Mouse (Mus musculus) MEL (cell line): ENCODE results near the gene Gpr89.

Source experiments
- BHLHE40 ChIP-seq: IDR thresholded peaks from 2 replicates; pipeline ENCODE4 v1.6.1; 2012; ENCODE audit warnings: low read depth, mild to moderate bottlenecking, inconsistent platforms, low read length, improper control_type of control experiment, borderline replicate concordance
- CHD2 ChIP-seq: IDR thresholded peaks from 2 replicates; pipeline ENCODE4 v1.6.1; 2011; ENCODE audit warnings: low read length, improper control_type of control experiment
- CTCF ChIP-seq, 3 experiments: IDR thresholded peaks in 2 of 3; conservative IDR thresholded peaks in 1 of 3; 2 replicates each; pipeline ENCODE4 v1.5.1; 2011 to 2012; ENCODE audit warnings: low read length in 3 of 3, low read depth in 2 of 3, mild to moderate bottlenecking in 2 of 3, improper control_type of control experiment in 1 of 3, inconsistent platforms in 1 of 3, mixed read lengths in 1 of 3, moderate library complexity in 1 of 3; ENCODE audit not compliant: control insufficient read depth in 1 of 3, insufficient read depth in 1 of 3, poor library complexity in 1 of 3, severe bottlenecking in 1 of 3
- E2F4 ChIP-seq: IDR thresholded peaks from 2 replicates; pipeline ENCODE4 v1.6.1; 2011; ENCODE audit warnings: low read depth, low read length, improper control_type of control experiment, borderline replicate concordance
- EP300 ChIP-seq, 2 experiments: IDR thresholded peaks; 2 replicates each; pipeline ENCODE4 v1.6.1; 2011; ENCODE audit warnings: improper control_type of control experiment in 2 of 2, low read length in 2 of 2, low read depth in 1 of 2, mild to moderate bottlenecking in 1 of 2
- HCFC1 ChIP-seq: IDR thresholded peaks from 2 replicates; pipeline ENCODE4 v1.6.1; 2012; ENCODE audit warnings: low read depth, mild to moderate bottlenecking, inconsistent platforms, low read length, improper control_type of control experiment, moderate library complexity
- MAFK ChIP-seq: IDR thresholded peaks from 2 replicates; pipeline ENCODE4 v1.6.1; 2011; ENCODE audit warnings: low read depth, mild to moderate bottlenecking, low read length, improper control_type of control experiment, borderline replicate concordance
- MAX ChIP-seq: IDR thresholded peaks from 2 replicates; pipeline ENCODE4 v1.6.1; 2011; ENCODE audit warnings: low read length, improper control_type of control experiment
- MEF2A ChIP-seq: IDR thresholded peaks from 2 replicates; pipeline ENCODE4 v1.6.1; 2014; ENCODE audit warnings: low read depth, mild to moderate bottlenecking, inconsistent platforms, low read length, improper control_type of control experiment; ENCODE audit not compliant: poor library complexity, insufficient replicate concordance, severe bottlenecking; ENCODE audit errors: extremely low read depth
- MXI1 ChIP-seq: IDR thresholded peaks from 2 replicates; pipeline ENCODE4 v1.6.1; 2011; ENCODE audit warnings: mild to moderate bottlenecking, low read depth, low read length, improper control_type of control experiment
- POLR2A ChIP-seq, 2 experiments: IDR thresholded peaks; 2 replicates each; pipeline ENCODE4 v1.6.1; 2011 to 2012; ENCODE audit warnings: low read length in 2 of 2, mild to moderate bottlenecking in 2 of 2, control low read depth in 1 of 2, improper control_type of control experiment in 1 of 2, low read depth in 1 of 2, moderate library complexity in 1 of 2; ENCODE audit not compliant: control insufficient read depth in 1 of 2, insufficient read depth in 1 of 2, poor library complexity in 1 of 2
- POLR2AphosphoS2 ChIP-seq: IDR thresholded peaks from 2 replicates; pipeline ENCODE4 v1.6.1; 2011; ENCODE audit warnings: low read length, improper control_type of control experiment
- POLR2AphosphoS5 ChIP-seq: IDR thresholded peaks from 2 replicates; pipeline ENCODE4 v1.6.1; 2012; ENCODE audit warnings: low read depth, borderline replicate concordance, mild to moderate bottlenecking, inconsistent platforms, low read length, moderate library complexity, mixed read lengths
- ZC3H11A ChIP-seq: IDR thresholded peaks from 2 replicates; pipeline ENCODE4 v1.6.1; 2012; ENCODE audit warnings: low read depth, mild to moderate bottlenecking, inconsistent platforms, low read length, improper control_type of control experiment

DNA sequence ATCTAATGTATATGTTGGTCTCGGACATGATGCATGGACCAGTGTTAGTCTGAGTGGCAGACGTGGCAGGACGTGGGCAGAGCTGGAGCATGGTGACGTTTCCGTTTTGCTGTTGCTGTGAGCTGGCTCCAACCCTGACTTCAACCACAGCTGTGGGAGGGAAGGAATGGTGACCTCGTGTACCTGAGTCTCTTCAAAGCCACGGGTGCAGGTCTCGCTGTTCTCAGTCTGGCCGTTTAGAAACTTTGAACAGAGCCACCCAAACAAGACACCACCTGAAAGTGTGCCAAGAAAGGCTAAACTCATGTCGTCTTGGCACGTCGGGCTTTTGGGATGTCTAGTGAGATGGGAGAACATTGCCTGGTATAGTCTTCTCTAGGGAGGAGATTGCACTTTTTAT, 58.2 kb downstream of the Gpr89 start:
- TF ChIP-seq CTCF (IDR thresholded peaks at IDR 0.05 in 2 of 3, conservative IDR thresholded peaks at IDR 0.05 in 1 of 3; ENCODE audit: control insufficient read depth in 1 of 3, insufficient read depth in 1 of 3, low read depth in 2 of 3, low read length in 3 of 3, poor library complexity in 1 of 3, severe bottlenecking in 1 of 3) (no peak), POLR2AphosphoS5 (no peak), EP300 (IDR thresholded peaks at IDR 0.05; ENCODE audit: low read depth in 1 of 2, low read length in 2 of 2) (no peak), HCFC1 (no peak), POLR2A (IDR thresholded peaks at IDR 0.05; ENCODE audit: control insufficient read depth in 1 of 2, insufficient read depth in 1 of 2, low read depth in 1 of 2, low read length in 2 of 2, poor library complexity in 1 of 2) (no peak), POLR2AphosphoS2 (no peak), MXI1 (no peak), CHD2 (no peak), MEF2A (no peak), MAX (no peak), ZC3H11A (no peak), E2F4 (no peak), BHLHE40 (no peak), MAFK (no peak)
